Mouse (Mus musculus) stomach, postnatal 0 days (tissue): Measurements from ENCODE around the gene Cbr2.

Experiments
- CTCF ChIP-seq: IDR thresholded peaks from 2 replicates; pipeline ENCODE4 v1.5.1; 2016; ENCODE audit warnings: antibody characterized with exemption, low read depth, mild to moderate bottlenecking, moderate library complexity
- EP300 ChIP-seq: optimal IDR thresholded peaks from 2 replicates; pipeline ENCODE3; 2016; ENCODE audit warnings: antibody characterized with exemption

DNA sequence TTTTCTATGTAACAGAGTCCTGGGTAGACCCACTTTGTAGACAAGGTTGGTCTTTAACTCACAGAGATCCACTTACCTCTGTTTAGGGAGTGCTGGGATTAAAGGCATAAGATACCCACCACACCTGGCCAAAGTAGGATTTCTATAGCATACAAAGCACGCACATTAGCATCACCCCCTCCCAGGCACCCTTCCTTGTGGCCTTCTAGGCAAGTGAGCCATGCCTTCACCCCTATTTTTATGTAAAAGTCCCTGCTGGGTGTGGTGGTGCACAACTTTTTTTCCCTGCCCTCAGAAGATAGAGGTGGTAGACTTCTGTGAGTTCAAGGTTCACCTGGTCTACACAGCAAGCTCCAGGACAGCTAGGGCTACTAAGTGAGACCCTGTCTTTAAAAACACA, 48.0 kb upstream of the Cbr2 start:
- TF ChIP-seq CTCF (no peak), EP300 (no peak)
